Mouse (Mus musculus) erythroblast, embryonic 14.5 days (primary cell): ENCODE measurements around the gene Tex14.

Experiments used
- GATA1 ChIP-seq: IDR thresholded peaks from 2 replicates; pipeline ENCODE4 v1.6.1; 2012; ENCODE audit warnings: low read length, inconsistent platforms, mixed read lengths
- TAL1 ChIP-seq: IDR thresholded peaks from 3 replicates; pipeline ENCODE4 v1.6.1; 2012; ENCODE audit warnings: low read length, inconsistent platforms, mixed read lengths

- TF ChIP-seq TAL1: no peak
- no peak for TF ChIP-seq GATA1
These were observed 191.1 kb downstream of the Tex14 start for GRCm38 (mm10) chr11:87595976-87596375.
